Mouse (Mus musculus): ENCODE results near the gene Ugcg.
A peak's percentile ranks its signal among the peaks of the same experiment; 100 is the strongest.

Gene Ugcg

DNA sequence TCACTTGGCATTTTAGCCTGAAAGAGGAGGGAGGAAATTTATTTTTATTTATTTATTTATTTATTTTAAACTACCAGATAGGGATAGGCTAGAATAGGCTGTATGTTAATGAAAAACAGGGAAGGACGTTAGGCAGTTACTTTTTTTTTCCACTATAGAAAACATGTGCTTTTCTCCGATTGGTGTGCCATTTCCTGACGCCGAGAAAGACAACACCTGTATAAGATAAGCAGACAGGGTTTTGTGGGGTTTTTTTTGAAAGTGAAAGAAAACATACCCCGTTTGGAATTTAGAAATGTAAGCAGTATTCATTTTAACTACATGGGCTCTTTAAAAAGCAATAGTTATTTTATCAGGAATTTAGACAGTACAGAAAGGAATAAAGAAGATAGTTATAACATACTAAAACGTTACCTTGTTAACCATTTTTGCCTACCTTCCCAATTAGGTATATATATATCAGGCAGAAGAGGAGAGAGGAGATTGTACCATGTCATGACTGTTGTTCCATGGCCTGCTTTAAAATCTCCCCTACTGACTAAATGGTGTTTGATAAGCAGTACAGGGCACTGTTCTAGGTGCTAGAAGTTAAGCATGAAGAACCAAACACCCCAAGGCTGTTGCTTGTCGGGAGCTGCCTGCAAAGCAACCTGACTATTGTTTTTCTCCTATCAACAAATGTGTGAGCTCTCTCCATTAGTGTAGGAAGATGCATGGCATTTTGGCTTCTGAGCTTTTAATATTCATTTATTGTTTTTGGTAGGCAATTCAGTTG, 1.8 kb downstream of the Ugcg start:
- peak; percentile 38 for DNase-seq

DNA sequence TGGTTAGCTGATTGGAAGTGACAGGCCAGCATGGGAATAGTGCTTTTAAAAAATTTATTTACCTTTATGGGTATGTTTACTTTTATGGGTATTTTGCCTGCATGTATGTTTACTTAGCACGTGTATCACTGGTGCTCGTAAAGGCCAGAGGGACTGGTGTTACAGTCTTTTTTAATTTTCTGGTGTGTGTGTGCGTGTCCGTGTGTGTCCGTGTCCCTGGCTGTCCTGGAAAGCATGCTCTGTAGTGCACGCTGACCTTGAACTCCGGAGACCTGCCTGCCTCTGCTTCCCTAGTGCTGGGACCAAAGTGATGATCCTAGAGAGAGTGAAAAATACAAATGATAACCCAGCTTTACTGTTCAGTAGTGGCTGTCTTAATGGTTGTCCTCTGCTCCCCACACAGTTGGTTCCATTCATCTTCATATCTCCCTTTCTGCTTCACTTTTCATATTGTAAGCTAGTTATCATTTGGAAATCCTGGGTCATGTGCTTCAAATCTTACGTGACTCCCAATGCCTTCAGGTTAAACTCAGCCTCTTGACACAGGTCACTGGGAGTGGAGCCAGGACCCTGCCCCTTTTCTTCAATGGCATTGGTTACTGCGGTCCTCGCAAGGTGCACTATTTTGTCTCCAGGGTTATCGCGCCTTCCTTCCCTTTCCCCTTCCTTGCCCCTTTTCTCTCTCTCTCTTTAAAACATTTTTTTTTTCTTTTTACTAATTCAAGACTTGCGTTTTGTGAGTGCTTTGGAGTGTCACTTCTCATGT, 5.9 kb downstream of the Ugcg start:
- no peak for DNase-seq

DNA sequence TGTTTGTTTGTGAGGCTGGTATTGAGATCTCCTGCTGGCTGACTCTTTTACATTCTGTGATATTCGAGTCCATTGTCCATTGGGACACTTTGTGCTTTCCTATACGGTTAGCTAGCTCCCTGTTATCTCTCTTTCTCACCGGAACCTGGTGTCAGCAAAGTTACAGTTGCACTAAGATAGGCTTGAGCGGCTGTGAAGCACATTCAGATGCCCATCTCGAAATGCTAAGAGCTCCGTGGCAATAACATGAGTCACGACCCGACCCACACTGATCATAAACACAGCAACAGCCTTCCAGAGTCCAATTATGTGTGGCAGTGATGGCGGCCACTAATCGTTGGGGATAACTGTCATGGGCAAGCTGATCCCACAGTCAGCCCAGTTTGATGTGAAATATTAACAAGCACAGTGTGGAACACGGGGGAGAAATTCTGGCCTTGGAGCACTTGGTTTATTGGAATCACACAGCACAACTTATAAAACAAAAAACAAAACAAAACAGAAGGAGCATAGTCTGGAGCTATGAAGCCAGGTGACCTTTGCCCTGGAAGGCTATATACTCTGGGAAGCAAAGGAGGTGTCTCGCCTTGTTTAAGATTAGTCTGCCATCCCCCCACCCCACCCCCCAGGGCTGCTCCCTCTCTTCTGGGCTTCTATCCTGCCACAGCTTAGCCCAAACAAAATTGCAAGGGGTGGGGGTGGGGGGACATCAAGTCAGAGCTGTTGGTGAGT, 7.5 kb downstream of the Ugcg start:
- no peak for DNase-seq

DNA sequence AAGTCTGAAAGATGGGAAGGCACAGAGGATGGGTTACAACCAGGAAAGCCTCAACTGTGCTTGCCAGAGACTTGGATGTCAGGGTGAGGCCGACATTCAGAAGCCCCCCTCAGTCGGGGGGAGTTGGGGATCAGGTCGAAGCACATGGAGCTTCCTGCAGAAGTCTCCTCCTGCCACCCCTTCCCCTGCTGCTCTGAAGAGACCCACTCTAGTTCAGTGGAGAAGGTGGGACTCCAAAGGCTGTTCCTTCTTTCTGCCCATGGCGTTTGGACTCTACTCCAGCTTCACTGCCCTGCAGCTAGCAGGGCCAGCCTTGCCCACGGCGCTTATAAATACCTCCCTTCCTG, 8.0 kb downstream of the Ugcg start:
- no peak for DNase-seq

DNA sequence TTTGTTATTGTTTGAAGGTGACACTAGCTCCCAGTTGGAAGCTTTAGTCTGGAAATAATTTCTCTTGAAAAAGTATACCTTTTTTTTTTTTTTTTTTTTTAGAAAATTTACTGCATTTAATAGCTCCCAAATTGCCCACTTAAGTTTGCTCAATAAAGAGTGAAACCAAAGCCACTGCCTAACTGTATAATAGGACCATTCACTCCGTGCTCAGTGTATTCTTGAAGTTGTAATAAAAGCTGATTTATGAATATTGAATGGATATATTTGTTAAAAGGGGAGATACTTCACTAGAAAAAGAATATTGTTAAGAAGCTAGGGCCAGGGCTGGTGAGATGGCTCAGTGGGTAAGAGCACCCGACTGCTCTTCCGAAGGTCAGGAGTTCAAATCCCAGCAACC, 8.4 kb downstream of the Ugcg start:
- DNase-seq = no peak

DNA sequence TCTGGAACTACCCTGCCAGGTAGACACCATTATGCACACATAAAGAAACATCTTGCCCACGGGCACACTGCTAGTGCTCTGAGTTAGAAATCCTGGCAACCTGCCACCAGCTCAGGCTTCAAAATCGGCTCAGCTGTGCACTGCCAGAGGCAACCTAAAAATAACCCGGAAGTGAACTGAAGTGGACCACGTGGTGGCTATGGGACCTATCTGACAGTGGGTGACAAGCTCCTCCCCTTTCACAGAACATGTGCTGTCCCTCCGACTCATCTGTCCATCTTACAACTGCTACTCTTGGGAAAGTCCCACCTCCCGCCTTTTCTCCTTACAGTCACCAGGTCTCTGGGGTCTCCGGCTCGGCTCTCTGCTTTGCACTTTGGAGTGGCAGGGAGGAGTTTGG, 10.3 kb downstream of the Ugcg start:
- peak; percentile 82 for DNase-seq

DNA sequence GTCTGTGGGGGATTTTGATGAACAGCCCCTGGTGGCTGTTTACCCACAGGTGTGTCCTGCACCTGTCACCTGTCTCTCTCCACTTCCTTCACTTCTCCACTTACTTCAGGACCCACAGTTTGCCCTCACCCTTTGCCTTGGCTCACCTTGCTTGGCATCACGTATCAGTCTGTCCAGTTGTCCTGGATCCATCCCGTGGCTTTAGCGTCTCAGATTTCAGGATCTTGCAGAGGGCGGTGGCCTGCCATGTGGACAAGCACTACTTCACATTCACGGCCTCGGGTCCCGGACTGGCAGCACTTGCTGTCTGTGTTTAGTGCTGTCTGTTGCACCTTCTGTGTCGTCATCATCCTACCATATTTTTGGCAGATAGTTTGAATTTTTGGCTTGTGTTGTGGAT, 10.7 kb downstream of the Ugcg start:
- DNase-seq = no peak

DNA sequence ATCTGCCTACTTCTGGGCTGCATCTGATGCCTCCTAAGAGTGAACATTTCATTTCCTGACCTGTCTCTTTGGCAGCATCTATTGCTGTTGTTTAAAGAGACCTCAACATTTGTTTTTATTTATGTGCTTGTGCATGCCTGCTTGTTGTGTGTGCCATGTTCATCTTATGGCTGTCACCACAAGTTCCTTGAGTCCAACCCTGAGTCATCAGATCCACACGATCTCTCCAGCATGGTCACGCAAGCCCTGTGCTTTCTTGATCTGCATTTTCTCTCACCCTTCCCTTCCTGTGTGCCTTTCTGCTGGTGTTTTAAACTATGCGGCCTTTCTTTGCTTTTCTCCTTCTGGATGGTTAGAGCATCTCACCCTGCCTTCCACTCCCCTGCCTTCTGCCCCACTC, 11.6 kb downstream of the Ugcg start:
- no peak for DNase-seq

DNA sequence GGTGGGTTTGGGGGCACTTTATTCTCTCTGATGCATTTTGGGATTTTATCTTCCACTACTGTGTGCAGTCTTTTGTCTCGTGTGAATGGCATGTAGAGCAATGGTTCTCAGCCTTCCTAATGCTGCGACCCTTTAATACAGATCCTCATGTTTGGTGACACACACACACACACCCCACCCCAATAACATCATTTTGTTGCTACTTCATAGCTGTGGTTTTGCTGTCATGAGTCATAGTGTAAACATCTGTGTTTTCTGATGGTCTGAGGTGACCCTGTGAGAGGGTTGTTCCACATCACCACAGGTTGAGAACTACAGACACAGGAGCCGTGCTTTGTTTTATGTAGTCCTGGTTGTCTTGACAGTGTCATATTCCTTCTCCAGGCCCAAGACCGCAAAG, 15.6 kb downstream of the Ugcg start:
- DNase-seq = no peak

DNA sequence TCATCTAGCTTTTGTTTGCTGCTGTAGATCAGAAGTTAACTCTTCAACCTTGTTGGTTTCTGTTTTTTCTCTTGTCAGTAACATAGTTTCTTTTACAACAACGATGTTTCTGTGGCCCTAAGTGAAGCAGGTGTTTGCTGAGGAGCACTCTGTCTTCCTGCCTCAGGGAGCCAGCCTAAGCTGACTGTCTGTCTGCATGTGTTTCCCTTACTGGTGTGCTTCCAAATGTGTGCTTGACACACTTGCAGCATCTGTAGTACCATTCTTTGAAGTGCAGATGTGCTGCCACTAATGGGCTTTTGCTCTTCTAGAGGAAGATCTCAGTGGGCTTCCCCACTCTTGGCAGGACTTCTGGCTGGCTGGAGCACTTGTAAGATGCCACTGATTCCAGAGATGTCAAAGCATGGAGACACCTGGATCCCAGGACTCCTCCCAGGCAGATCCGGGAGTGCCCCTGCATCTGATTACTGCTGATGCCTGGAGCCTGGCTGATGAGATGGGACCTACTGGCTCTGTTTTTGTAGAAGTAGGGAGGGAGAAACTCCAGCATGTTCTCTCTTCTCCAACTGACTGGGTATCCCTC, 16.8 kb downstream of the Ugcg start:
- peak; percentile 74 for DNase-seq

DNA sequence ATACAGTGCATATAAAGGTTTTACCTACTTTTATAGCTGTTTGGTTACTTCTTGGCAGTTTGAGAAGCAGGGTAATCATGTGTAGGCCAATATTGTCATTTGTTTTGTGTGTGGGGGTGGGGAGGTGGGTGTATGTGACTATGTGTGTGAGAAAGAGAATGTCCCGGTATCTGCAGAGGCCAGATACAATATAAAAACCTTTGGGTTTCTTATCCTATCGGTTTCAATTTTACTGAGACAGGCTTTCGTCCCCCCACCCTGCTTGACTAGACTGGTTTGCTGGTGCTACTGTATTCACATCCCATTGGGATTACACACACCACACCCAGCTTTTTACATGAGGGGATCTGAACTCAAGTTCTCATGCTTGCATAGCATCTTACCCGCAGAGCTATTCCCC, 17.5 kb downstream of the Ugcg start:
- DNase-seq = no peak

DNA sequence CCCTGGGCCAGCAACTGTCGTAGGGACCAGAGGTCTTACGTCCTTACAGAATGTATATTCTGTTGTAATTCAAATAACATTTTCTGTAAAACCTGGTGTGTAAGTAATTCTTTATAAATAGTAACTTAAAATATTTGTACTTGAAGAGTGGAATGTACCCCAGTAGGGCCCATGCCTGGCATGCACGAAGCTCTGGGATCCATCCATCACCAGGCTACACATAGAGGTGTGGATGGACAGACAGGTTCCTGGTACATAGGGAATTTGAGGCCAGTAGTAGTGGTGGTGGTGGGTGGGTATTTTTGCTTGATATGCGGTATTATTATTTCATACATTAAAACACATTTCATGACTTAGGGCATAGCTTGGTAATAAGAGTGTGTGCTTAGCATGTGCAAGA, 19.6 kb downstream of the Ugcg start:
- DNase-seq = no peak

DNA sequence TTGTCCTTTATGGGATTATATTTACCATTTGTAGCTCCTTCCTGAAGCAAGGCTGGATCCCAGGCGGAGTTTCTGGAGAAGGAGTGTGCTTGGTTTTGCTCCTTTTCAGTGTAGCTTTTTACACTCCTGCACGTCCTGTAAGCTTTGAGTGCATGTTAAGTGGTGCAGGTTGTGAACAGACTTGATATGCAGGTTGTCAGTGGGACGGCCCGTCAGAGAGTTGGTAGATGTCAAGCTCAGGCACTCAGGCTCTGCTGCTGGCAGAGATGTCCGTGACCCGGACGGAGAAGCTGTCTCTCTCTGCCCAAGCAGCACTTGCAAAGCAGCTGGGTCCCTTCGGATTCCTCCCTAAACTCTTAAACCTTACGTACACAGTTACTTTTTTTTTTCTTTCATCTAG, 22.1 kb downstream of the Ugcg start:
- DNase-seq = no peak

DNA sequence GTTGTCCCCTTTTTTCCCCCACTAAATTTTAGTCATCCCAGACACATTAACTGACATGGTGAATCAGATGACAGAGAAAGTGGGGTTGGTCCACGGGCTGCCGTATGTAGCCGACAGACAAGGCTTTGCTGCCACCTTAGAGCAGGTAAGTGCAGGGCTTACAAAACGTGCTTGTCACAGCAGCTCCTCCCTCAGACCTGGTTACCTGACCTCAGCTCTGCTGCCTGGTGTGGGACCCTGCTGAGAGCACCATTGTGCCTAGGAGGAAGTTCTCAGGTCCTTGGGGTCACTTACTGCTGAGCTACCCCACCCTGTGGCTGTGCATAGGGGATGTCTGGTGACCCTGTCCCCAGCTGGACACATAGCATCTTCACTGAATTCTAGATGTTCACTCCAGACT, 24.8 kb downstream of the Ugcg start:
- DNase-seq = no peak

DNA sequence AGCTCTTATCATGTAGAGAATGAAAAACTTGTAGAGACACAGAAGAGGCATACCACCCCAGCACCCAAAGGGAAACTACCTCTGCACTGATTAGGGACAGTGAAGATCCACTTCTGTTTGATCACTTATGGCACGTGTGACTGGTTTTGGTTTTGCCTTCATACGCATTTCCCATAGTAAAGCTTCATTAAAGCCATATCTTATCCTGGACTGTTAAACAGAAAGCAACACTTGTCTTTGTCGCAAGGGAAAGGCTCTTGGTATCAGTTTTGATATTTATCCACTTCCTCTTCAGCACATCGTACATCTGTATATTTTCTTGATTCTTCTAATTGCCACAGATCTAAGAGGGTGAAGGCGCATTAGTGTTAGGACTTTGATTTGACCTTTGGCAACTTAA, 25.6 kb downstream of the Ugcg start:
- DNase-seq = no peak

DNA sequence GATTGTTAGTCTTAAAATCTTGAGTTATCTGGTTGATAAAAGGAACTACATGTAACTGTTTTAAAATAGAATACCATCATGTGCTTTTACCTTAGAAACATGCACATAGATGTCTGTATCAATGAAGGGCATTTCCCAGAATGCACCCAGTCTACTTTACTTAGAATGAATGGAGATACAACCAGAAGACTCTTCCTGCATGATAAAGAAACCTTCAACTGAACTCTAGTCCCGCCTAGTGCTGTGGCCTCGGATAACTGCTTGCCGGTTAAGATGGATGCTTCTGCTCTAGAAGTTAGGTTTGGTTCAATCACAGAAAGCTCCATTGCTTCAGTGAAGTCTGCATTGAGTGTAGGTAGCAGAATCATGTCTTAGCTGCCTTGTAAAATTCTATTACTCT, 26.5 kb downstream of the Ugcg start:
- DNase-seq = no peak

DNA sequence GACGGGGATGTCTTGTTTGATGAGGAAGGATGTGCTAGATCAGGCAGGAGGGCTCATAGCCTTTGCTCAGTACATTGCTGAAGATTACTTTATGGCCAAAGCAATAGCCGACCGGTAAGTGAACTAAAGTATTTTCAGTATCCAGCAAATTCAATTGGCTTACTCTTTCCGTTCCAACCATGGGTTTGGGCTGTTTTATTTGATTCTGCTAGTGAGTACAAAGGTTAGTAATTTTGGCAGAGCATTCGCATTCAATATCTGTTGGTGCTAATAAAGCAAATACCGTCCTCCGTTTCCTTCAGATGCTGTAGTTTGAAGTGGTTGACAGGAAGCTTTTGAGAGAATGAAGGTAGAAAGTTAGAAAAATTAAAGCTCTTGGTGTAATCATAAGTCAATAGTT, 28.0 kb downstream of the Ugcg start:
- DNase-seq = no peak

DNA sequence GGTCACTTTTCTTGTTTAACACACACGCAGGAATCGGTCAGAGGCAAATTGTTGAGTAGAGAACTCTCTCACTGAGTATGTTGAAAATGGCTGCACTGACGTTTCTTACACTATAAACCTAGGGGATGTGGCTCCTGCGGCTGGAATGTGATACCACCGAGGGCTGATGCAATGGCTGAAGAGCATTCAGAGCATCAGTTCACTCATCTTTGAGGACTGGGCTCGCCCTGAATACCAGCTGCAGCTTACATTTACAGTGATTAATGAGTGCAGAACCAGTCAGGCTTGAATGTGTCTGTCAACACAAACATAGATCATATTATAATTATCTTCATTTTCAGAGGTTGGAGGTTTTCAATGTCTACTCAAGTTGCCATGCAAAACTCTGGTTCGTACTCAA, 29.1 kb downstream of the Ugcg start:
- no peak for DNase-seq

DNA sequence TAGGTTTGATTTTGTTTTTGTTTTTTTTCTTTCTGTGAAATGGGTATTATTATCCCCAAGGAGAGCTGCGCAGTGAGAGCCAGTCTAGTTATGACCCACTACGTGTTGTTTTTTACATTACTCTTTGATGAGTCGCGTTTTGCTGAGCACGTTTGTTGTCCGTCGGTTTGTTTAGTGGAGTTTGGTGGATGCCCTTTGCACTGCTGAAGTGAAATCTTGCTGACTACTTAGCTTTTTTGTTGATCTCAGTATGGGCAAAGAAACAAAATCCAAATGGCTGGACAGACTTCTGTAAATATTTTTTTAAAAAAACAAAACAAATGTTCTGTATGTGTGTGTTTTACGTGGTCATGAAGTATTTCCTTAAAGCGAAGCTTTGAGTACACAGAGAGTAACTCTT, 33.2 kb downstream of the Ugcg start:
- DNase-seq = no peak

DNA sequence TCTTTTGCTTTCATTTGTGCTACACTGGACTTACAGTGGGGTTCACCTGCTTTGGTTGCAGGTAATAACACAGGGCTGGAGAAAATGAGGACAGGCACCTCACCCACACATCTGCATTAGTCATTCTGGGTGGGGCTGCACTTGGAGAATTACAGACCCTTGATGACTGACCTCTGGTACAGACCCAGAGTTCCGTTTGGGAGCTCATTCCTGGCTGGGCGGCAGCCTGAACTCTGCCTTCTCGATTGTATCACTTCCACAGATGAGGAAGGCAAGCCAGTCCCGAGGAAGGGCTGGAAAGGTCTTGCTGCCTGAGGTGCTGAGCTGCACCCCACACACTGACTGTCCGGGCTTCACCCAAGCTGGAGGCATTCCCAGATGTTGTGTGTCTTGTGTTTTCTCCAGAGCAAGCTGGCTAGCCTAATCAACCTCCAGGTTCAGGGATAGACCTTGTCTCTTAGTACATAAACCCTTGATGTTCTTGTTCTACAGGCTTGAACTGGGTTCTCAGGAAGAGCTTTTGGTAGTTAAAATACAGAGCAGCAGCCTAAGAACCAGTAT, 34.1 kb downstream of the Ugcg start:
- DNase-seq = no peak

DNA sequence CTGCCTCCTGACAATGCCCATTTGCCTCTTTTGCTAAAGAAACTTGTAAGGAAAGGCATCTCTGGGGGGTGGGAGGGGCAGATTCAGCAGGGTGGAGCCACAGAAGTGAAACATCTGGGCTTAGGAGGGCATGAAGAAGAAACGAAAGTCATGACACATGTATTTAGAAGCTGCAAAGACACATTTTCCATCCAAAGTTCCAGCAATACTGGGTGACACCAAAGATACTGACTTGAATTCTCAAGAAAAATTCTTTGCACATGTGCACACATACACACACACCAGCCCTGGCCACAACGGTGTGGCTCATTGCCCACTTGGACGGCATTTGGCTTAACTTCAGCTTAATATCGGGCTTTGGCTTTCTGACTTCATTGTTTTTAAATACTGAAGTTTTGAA, 35.8 kb downstream of the Ugcg start:
- DNase-seq = no peak

DNA sequence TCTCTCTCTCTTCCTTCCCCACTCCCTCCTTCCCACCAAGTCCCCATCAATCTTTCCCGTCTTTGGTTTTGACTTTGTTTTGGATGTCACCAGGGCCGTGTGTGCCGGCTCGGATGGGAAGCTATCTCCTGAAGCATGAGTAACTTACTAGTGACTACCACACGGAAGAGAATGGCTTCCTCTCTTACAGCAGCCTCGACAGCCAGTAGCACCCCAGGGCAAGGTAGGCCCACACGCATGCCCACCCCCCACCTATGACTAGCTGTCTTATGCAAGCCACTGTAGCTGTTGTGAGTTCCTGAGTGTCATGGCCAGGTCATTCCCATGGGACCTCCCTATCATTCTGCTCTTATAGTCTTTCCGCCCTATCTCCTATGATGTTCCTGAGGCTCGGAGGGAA, 38.0 kb downstream of the Ugcg start:
- DNase-seq = no peak

DNA sequence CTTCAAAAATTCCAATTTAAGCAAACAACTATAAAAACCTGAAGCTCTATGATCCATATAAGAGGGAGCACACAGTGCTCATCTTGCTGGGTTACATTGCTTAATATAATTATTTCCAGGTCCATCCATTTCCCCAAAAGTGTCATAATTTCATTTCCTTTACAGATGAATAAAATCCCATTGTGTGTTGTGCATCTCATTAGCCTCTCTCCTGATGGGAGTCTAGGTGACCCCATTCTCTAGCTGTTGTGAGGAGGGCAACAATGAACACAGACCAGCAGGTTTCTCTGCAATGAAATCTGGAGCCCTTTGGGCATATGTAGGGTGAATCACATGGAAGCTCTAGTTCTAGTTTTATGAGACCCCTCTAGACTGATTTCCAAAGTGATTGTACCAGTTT, 39.9 kb downstream of the Ugcg start:
- no peak for DNase-seq
